Mouse (Mus musculus) CD4-positive, CD25-positive, alpha-beta regulatory T cell, adult 2 months (primary cell): ENCODE measurements at regions not wholly inside any gene's neighbourhood (a gene's known extent, or its start where the extent isn't known, plus 50 kb on each side); places are given as distances from the start of the nearest gene placed in this dataset.

Experiments
- DNase-seq: peaks from one replicate; pipeline ENCODE4 v3.0.0-alpha.2; 2012; ENCODE audit warnings: low read depth, low spot score

DNA sequence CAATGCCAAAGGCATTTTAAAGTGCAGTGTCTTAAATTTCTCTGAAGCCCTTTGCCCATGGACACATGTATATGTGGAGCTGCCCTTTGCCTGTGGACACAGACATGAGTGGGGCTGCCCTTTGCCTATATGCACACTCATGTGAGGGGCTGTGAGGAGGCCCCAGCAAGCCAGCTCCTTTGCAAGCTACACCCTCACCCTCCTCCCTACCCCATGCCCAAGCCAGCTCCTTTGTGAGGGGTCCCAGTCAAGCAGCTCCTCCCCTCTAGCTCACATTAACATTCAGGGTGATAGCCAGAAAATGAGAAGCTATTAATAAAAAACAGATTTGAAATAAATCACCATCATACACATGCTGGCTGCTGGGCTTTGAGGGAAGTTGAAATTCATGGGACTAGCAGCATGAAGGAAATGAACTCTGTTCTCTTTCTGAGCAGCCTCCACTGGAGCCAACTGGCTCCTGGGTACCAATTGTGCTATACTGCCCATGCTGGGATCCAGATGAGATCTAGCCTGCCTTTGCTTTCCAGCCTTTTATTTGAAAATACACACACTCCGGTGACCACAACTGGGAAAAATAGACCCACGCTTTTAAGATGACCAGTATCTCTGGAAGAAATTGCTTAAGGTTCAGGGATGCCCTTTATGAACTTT lies 151.4 kb downstream of the Abcc12 start:
- DNase-seq: no peak

DNA sequence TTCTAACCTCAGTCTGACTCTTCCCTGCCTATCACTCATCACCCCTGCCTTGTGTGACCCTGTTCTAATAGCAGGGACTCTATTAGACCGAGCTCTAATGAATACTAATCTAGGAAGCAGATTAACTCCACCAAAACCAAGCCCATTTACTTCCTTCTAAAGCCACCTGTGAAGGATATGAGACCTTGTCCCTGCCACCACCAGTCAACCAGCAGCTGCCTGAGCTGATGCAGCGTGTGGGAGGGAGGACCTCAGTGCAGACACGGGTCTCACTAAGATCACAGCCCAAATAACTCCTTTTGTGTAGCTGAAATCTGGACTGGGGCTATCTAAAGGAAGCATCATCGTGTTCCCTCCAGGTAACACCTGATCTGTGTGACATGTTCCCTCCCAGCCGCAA lies 152.4 kb downstream of the Abcc12 start:
- DNase-seq: no peak

DNA sequence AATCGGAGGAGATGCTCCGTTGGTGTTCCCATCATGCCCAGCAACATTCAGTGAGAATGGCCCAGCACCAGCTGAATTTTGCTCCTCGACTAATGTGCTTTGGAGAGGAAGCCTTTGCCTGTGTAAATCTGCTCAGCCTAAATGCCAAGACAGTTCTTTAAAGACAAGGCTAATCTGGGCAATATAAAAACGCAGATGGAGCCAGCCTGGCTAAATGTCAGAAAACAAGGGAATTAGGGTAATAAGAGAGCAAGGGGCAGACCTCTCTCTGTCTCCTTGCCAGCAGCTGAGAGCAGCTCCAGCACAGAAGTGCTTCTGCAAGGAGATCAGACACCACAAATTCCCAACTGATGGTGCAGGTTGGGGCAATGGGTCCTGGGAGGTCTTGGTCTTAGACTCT lies 154.4 kb downstream of the Abcc12 start:
- no peak for DNase-seq

DNA sequence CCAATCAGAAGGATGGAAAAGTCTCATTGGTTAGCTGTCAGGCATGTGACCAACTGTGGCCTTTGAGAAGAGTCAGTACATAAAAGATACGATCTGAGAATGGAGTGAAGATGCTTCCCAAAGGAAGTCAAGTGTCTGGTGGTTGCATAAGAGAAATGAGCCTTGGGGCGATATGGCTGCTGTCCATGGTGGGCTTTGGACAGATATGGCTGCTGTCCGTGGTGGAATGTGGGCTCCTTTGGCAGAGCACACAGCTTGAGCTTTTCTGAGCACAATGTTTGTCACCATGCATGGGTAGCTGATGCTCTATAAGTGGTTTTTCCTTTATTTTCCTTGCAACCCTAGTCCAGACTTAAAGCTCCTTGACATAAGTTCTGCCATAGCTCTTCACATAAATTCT lies 155.1 kb downstream of the Abcc12 start:
- no peak for DNase-seq

DNA sequence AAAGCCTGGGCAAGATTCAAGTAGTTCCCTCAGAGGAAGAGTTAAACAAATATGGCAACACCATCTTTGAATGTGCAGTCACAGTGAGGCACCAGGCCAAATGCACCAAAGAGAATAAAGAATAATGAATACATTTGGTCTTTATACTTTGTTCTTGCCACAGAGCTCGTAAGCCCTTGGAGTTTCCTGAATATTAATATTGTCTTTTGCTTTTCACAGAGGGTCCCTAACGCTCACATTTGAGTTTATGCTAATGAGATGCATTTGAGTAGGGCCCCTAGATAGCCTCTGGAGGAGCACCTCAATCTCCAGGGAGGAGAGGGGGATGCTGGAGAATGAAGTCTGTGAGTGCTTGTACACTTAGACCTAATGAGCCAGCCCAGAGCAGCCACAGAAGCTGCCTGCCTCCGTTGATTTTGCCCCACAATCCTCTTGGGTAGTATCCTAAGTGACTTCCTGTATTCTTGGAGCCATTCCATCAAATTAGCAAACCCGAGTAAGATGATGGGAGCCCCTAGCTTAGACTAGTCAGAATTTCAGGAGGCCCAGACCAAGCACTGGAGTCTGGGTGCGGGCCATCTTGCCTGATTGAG lies 161.3 kb downstream of the Abcc12 start:
- DNase-seq: no peak

DNA sequence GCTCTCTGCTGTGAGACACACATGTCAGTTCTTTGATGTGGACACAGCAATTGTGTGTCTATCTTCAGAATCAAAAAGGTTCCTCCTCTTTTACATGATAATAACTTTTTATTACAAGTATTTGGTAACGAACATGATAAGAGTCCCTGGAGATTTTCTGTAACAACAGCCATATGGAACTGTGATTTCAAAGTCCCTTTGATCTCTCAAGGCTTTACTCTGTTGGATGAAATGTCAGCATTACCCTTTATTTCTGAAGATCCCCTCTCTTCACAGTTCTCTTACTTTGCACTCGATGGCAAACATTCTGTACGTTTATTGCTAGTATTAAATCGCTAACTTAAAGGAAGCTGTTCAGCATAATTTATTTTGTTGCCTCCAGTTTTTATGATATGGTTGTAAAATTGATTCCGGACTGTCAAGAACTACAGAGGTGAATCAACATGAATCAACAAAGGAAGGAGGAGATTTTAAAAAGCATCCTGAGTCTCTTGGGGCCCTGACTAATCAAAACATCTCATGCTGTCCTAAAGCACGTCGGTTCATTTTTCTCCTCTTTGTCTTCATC lies 162.0 kb downstream of the Abcc12 start:
- no peak for DNase-seq

DNA sequence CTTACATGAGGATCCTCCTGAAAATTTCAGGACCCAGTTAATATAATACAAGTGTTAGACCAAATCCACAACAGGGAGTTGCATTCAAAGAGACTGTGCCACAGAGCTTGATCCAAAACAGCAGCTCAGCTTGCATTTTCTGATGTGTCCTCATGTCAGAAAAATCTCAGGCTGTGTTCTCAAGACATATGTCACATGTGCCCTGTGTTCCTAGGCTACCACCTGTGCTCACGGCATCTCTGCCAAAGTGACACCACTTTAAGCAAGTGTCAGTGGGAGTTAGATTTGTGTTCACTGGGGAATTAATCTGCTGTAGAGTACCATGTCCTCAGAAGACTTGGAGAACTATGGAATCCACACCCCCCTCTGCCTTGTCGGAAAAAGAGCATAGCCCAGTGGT lies 165.3 kb downstream of the Abcc12 start:
- DNase-seq: no peak

DNA sequence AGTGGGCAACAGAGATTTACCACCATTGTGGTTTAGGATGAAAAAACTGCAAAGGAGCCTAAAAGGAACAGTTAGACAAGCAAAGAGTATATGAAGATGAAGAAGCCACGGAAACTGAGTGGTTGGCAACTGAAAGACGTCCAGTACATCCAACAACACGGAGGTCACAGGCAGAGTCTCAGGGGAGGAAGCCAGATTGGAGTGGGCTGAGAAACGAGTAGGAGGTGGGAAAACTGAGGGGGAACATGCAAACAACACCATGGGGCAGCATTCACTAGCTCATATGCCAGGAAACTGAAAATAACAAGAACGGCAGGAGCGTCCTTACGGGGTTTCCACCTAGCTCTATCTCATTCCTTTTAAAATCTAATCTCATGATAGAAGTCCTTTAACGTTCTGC lies 169.3 kb downstream of the Abcc12 start:
- no peak for DNase-seq

DNA sequence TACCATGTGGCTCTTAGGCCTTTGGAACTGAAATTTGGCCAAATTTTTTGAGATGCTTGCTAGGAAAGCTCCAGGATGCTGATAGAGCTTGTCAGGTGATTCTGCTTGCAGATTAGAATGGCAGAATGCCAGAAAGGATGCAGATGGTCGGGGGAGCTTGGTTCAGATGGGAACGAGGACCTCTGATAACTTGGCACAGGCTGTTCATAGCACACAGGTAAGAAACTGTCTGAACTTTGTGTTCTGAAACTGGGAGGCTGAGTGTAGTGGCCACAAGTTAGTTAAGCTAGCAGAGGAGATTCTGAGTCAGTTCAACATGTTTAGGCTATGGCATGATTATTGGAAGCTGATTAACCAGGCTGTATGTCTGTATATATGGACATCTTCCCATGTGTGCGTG lies 174.3 kb downstream of the Abcc12 start:
- no peak for DNase-seq

DNA sequence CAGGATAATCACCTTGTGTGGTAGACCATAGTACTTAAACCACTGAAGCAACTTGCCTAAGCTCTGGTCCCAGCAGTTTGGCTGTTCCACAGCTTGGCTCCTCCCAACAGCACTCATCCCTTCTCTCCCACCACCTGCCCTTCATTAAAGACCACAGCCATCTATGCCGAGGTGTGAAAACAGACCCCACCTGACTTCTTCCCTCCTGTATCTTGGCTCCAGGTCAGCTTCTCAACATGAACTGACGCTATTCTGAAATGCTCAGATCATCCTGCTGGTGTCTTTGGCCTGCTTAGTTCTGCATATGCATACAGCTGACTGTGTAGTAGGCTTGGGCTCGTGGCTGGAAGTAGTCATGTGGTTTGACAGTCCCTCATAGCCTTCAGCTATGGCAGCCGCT lies 177.1 kb downstream of the Abcc12 start:
- no peak for DNase-seq

DNA sequence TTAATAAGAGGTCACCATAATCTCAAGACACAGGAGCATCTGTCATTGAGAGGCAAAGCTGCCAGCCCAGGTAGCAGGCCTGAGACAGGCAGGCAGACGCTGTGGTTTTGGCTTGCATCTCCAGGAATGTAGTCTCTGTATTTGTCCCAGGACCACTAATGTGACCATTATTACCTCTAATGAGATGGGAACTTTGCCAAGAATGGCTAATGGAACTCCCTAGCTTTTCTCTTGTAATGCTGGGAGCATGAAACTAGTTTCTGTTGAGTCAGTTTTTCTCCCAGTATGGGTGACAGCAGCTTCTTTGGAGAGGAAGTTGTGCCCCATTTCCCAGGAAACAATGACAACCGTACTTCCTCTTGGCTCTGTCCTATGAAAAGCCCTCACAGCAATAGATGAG lies 178.5 kb downstream of the Abcc12 start:
- no peak for DNase-seq

DNA sequence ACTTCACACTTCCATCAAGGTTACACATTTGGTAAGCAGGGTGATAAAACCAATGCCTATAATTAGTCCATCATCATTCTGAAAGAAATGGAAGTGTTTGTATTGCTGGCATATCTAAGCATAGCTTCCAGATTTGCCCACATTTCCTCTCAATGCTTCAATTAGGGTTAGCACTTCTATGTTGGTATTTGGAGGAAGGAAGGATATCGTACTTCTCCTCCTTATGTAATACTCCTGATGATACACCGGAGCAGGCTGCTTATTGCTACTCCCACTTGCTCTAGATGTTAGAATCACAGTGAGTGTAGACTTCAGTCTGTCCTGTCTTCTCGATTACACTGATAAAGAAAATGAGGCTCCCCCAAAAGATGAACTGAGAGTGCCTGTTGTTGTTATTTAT lies 185.4 kb downstream of the Abcc12 start:
- DNase-seq: no peak

DNA sequence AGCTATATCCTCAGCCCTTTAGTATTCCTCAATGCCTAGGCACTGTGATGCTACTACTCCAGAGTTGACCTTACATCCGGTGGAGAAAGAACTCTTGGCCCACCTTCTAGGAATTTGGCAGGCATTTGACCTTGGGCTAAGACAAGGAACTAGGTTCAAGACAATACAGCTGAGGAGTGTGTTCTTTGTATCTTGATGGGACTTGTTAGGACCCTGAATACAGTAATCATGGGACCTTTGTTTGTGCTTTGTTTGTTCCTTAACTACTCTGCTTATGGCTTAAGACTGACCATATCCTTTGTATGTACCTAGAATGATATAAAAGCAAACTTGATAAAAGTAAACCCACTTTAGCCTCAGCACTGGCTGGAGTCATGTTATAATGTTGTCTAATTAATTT lies 186.7 kb downstream of the Abcc12 start:
- no peak for DNase-seq

DNA sequence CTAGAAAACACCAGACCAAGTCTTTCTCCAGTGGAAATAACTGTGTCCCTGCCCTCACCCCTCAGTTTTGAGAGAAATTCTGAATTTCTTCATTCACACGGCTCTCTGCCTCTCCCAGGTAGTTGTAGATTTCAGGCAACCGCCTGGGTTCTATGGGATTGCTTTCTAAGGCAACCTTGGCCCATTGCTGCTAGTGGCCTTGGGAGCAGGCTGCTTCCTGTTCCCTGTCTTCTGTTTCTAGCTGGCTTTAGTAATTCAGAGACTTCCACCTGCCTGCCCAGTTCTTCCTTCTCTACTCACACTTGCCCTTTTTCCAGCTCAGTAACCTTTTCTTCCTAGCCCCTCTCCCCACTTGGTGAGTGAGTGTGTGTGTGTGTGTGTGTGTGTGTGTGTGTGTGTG lies 187.1 kb downstream of the Abcc12 start:
- no peak for DNase-seq

DNA sequence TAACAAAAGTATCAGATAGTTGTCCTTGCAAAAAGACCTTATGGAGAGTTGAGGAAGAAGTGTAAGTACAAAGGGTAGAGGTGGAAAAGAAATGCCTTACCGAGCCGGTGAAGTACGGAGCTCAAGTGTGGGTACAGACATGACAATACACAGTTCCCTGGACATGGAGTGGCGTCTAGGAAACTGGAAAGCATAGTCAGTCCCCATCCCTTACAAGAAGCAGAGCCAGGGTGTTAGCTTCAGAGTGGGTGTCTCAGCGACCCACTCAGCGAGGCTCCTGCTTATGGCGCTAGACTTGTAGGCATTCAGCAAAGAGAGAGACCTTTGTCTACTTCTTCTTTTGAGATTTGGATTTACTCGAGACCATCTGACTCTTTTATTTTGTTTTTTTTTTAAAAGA lies 189.8 kb downstream of the Abcc12 start:
- no peak for DNase-seq

DNA sequence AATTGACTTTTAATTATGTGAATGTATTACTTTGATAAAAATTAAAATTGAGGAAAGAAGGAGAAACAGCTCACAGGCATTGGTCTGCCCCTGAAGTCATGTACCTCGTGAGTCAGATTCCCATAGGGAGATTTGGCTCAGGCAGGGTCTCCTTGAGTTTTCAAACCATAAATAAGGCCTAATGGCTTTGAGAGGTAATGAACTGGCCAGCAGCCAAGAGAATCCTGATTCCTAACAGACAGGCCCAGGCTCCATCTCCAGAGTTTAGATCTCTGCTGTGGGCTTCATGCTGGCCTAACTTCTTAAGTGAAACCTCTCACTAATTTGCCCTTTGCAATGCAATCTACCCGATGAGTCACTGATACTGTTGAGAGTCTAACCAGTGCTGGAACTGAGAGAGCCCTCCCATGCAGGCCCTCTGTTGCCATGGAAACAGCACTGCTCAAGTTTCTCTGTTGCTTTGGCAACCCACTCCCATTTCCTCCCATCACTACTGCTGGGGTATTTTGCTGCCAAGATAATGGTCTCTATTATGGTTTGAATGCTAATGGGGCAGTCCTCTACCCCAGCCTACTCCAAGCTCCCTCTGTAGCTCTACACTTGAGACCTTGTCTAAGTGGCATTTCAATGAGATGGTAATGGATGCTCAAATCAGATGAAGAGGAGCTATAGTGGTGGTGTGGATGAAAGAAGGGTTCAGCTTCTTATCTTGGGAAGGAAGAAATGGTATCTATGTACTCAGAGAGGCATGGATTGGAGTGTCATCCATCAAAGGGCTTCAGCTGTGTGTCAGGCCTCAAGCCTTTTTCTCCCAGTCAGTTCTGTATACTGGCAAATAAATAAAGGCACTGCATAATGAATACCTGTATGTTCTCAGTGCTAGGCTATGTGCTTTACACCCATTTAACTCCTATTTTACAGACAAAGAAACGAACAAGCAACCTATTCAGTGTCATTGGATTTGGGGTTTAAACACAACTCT lies 190.5 kb downstream of the Abcc12 start:
- DNase-seq: no peak

DNA sequence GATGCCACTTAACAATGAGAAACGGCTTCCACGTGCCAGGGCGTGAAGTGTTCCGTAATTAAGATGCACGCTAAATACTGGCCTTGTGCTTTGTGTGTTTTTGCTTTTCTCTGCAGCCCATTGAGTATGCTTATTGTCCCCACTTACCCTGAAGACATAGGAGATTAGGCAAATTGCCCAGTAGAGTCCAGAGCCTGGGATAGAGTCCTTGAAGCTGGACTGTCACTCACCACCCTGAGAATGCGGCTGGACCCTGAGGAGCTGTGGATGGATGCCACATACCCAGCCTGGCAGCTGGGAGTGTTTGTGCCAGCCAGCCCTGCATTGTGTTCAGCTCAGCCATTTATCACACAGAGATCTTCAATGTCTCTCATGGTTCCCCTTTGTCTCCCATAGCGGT lies 195.2 kb downstream of the Abcc12 start:
- no peak for DNase-seq

DNA sequence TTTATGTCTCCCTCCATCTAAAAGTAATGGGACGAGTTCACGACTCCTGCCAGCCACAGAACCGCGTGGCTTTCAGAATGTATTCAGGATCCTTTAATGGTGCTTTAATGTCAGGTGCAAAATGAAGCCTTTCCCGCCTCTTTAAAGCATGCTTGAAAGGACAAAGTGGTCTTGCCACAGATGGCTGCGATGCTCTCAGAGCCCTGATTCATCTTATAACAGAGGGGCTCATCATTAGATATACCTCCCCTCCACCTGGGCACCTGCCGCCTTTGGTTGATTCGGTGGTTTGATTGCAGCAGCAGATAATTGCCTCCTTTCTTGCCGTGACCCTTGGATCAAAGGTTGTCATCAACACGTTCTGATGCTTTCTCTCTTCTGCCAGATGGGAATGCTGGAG lies 198.5 kb downstream of the Abcc12 start:
- DNase-seq: no peak

DNA sequence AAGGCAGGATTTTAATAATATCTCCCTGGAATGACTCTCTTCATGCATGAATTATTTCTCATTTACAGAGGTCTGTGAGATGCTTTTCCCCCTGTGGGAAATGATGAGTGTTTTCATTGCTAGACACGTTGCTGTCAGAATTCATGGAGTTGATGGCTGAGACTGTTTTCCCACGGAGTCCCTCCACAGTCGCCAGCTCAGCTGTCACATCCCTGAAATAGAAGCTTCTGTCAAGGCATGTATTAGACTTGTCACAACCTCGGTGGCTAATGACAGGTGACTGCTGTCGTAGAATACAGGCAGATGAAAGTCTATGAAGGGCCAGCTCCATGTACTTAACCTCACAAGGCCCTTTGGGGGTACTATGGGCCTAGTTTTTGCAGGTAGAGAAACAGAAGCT lies 212.4 kb downstream of the Abcc12 start:
- no peak for DNase-seq

DNA sequence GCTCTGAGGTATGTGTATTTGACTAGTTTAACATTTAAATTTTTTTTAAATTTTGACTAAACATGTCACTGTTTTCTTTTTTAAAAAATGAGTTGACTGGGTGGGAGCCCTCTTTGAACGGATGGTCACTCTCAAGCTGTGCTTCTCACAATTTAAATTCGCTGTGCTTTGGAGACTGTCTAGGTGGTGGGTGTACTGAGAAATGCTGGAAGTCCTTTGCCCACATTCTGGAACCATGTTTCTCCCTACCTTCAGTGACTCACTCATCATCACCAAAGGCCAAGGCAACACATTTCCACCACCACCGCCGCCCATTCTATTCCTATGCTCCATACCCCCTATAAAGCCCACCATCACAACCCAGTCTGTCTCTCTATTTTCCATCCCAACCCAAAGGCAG lies 213.8 kb downstream of the Abcc12 start:
- no peak for DNase-seq

DNA sequence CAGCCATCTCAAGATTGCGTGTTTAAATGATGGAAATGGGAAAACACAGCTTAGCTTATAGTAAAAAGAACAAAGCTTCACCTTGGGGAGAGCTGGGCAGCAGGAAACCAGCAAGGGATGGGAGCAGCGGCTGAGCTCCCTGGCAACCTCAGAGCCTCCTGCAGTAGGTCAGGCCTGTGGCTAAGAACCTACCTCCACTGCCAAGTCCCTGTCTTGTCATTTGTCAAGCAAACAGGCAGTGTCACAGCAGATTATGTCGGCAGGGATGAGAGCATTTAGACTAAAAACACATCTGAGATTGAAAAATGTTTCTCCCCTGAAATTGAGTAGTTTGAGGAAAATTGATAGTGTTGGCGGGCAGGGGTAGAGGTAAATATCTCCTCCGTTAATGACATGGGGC lies 214.8 kb downstream of the Abcc12 start:
- no peak for DNase-seq

DNA sequence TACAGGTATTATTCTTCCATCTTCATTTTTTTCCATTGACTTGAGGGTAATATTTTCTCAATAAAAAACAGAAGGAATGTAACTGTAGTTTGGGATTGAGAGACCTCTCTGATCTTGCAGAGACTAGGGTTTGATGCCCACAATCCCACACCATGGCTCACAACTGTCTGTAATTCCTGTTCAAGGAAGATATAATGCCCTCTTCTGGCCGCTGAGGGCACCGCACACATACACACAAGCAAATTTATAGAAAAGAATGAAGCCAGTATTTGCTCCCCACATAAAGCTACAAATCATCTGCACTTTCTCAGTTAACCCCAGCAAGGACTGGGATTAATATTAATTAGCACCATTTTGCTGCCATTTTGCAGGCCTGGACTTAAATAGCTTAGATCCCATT lies 215.6 kb downstream of the Abcc12 start:
- DNase-seq: peak; percentile 7
